Mouse (Mus musculus) heart, adult 2 months (tissue): ENCODE measurements around the gene Adcy2. TPM values are rescaled to one million over a fixed set of nuclear protein-coding genes. Genes with fewer than 3 reads are reported as not detected.

Experiments
- DNase-seq, 2 experiments: peaks; one replicate each; pipeline ENCODE4 v3.0.0; 2021
- H3K27ac ChIP-seq: fragments of 200-600 bp; 2 replicates; pipeline ENCODE4 v1.8.1; 2022
- H3K27me3 ChIP-seq: fragments of 200-500 bp; 2 replicates; pipeline ENCODE4 v1.6.1; 2012; ENCODE audit warnings: mild to moderate bottlenecking, low read length, inconsistent platforms, mixed read lengths; ENCODE audit not compliant: control insufficient read depth, insufficient read depth
- H3K36me3 ChIP-seq: fragments of 200-500 bp; 2 replicates; pipeline ENCODE4 v1.6.1; 2012; ENCODE audit warnings: low read length, inconsistent platforms; ENCODE audit not compliant: control insufficient read depth, insufficient read depth
- H3K4me1 ChIP-seq: fragments of 200-500 bp; 2 replicates; pipeline ENCODE4 v1.6.1; 2011; ENCODE audit warnings: low read length; ENCODE audit not compliant: control insufficient read depth, insufficient read depth
- H3K4me3 ChIP-seq: fragments of 200-600 bp; 2 replicates; pipeline ENCODE4 v1.8.1; 2022
- H3K79me2 ChIP-seq: fragments of 200-500 bp; replicated peaks from 2 replicates; pipeline ENCODE4 v1.6.1; 2012; ENCODE audit warnings: mild to moderate bottlenecking, inconsistent platforms, low read length, moderate library complexity, mixed read lengths; ENCODE audit not compliant: control insufficient read depth, insufficient read depth
- H3K9ac ChIP-seq: fragments of 200-500 bp; 2 replicates; pipeline ENCODE4 v1.6.1; 2012; ENCODE audit warnings: low read depth, mild to moderate bottlenecking, control low read depth, inconsistent platforms, low read length, mixed read lengths
- CTCF ChIP-seq: fragments of 200-600 bp; IDR thresholded peaks from 2 replicates; pipeline ENCODE4 v1.8.1; 2022; ENCODE audit warnings: antibody characterized with exemption, mild to moderate bottlenecking, moderate library complexity
- EP300 ChIP-seq: fragments of 200-500 bp; IDR thresholded peaks from 2 replicates; pipeline ENCODE4 v1.6.1; 2011; ENCODE audit warnings: low read depth, low read length, control low read depth; ENCODE audit not compliant: insufficient read depth
- POLR2A ChIP-seq: fragments of 200-500 bp; IDR thresholded peaks from 2 replicates; pipeline ENCODE4 v1.6.1; 2011; ENCODE audit warnings: mild to moderate bottlenecking, low read depth, low read length, control low read depth; ENCODE audit not compliant: insufficient read depth
- WGBS: fragments of 180-500 bp; shearing (Covaris S2); methylation state at CpG from one replicate; pipeline ENCODE4 v1.1.7; 2018; 5-methylcytosine and 5-hydroxymethylcytosine counted together
- intact Hi-C: fragments of 180-260 bp; cut with DNase I; formaldehyde crosslinking; loops from one replicate; pipeline ENCODE4 v1.15.1; 2025
- polyA plus RNA-seq: library from polyadenylated mRNA; depleted of rRNA; stranded (reverse); fragments of >200 nt; gene quantifications from 2 replicates; pipeline ENCODE4 v1.2.3, GENCODE M21; 2012
- total RNA-seq, 2 experiments: library from RNA; stranded (reverse); gene quantifications; 2 replicates each; pipeline ENCODE4 v1.2.3; 2021

Gene Adcy2
- total and polyA plus RNA-seq, 3 experiments, result 0.16 to 0.43 (median 0.32) TPM

DNA sequence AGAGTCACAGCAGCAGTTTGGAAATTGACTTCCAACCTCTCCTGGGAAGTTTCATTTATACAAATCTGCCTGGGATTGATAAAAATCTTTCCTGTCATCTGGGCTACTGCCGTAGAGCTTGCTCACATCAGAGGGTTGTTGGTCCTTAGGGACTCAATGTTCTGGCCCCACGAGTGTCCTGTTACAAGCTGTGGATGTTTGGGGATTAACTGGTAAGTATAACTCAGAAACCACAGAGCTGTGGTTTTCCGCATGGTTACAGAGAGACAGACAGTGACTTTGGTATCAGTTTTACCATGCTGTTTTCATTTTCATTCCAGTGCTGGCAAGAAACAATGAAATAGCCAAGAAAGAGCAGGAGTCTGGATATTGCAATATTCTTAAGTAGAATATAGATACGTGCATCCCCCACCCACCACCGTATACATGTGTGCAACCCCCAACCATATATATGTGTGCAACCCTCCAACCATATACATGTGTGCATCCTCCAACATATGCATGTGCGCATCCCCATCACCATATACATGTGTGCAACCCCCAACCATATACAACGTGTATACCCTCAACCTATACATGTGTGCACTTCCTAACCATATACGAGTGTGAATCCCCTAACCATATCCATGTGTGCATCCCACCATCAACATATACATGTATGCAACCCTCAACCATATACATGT, 233.3 kb downstream of the Adcy2 start:
- 69% methylated on average over 8 of the region's 8 CpGs for WGBS
- DNase-seq, result no peak
- H3K9ac ChIP-seq, result no peak overlapping the region
- H3K4me1 ChIP-seq, result no peaks in the 10 kb centered on the region
- TF ChIP-seq POLR2A, result no peak
- TF ChIP-seq EP300, result no peak
- no peak for TF ChIP-seq CTCF
- H3K27ac ChIP-seq, result no peak overlapping the region
- H3K79me2 ChIP-seq, result no peaks in the 10 kb centered on the region
- intact Hi-C loops, result no loop called here
- H3K27me3 ChIP-seq, result no peaks in the 10 kb centered on the region
- no peak overlapping the region for H3K4me3 ChIP-seq
- H3K36me3 ChIP-seq, result no peaks in the 10 kb centered on the region

DNA sequence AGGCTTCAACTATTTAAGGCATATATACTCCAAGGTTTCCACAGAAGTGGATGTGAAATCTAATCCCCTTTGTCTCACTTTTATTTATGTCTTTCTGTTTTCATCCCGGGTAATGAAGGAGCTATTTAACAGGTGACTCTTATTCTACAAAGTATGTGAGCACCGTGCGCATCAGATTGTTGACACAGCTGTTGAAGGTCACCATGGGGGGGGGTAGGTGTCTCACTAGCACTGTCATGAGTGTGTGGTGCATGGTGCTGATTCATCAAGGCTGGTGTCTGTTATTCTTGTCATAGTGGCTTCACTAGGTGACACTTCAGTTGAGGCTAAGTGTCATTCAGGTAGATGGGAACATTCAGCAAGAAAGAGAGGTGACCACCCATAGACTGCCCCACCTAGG, 234.7 kb downstream of the Adcy2 start:
- H3K4me3 ChIP-seq, result no peak overlapping the region
- WGBS, result 76% methylated on average over 3 of the region's 3 CpGs
- no peak for DNase-seq
- H3K9ac ChIP-seq, result no peak overlapping the region
- no peaks in the 10 kb centered on the region for H3K79me2 ChIP-seq
- no peaks in the 10 kb centered on the region for H3K4me1 ChIP-seq
- no peak overlapping the region for H3K27ac ChIP-seq
- intact Hi-C loops, result no loop called here
- no peaks in the 10 kb centered on the region for H3K27me3 ChIP-seq
- no peaks in the 10 kb centered on the region for H3K36me3 ChIP-seq
- TF ChIP-seq CTCF (no peak), EP300 (no peak), POLR2A (no peak)

DNA sequence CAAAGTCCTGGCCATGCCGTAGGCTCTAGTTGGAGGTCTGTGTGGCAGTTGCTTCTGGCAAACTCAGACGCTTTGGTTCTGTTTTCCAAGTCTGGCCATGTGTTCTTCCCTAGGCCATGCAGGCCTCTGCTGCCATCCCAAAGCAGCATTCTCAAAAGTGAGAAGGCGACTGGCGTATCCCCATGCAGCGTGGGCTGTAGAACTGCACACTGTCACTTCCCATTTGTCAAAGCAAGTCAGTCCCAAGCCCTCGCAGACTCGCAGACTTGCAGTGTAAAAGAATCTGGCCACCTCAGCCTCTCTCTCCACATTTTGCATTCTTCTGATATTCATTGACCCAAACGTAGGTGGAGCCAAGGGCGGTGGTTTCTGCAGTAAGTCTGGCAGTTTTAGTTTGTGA, 249.5 kb downstream of the Adcy2 start:
- Histone ChIP-seq H3K9ac (no peak overlapping the region), H3K79me2 (no peaks in the 10 kb centered on the region), H3K36me3 (no peaks in the 10 kb centered on the region), H3K4me1 (no peaks in the 10 kb centered on the region), H3K4me3 (no peak overlapping the region), H3K27ac (no peak overlapping the region), H3K27me3 (no peaks in the 10 kb centered on the region)
- no peak for TF ChIP-seq EP300
- intact Hi-C loops, result no loop called here
- peak in 1 of 2 experiments; percentile 17 for DNase-seq
- WGBS, result 53% methylated on average over 9 of the region's 9 CpGs

DNA sequence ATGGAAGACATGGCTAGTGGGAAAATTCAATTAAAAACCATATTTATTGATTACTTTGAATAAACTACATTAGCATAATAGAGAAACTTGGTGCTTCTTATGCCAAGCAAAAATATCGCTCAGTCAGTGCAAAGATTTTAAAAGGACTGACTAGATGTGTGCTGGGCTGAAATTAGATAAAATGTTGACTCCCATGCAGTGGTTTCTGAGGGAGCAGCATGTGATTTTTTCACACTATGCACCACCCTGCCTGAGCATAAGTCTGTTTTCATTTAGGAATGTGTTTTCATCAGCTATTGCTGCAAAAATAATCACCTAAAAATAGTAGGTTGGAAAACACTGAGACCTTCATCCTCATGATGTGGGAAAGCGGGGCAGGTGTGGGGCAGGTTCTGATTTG, 250.0 kb downstream of the Adcy2 start:
- no peak for TF ChIP-seq POLR2A
- no peak for TF ChIP-seq EP300
- TF ChIP-seq CTCF, result no peak
- Histone ChIP-seq H3K79me2 (no peaks in the 10 kb centered on the region), H3K4me3 (no peak overlapping the region), H3K27ac (no peak overlapping the region), H3K9ac (no peak overlapping the region), H3K4me1 (no peaks in the 10 kb centered on the region), H3K27me3 (no peaks in the 10 kb centered on the region), H3K36me3 (no peaks in the 10 kb centered on the region)
- intact Hi-C loops, result no loop called here
- no peak for DNase-seq
- WGBS, result 66% methylated on average over 2 of the region's 2 CpGs

DNA sequence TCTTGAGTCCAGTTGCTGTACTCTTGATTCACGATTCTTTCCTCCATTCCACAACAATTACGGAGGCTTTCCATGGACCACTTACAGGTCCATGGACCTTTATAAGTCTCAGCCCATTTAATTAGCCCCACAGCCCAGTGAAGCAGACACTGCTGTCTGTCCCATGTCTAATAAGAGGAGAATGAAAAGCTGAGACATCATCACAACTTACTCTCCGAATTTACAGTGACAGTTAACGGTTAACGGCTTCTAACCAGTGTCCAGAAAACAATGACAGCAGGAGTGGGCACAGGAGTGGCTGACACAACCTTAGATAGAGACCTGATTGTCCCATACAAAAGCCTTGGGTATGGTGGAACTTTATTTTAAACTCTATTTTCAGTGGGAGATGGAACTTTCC, 253.9 kb downstream of the Adcy2 start:
- Histone ChIP-seq H3K36me3 (no peaks in the 10 kb centered on the region), H3K4me3 (no peak overlapping the region), H3K9ac (no peak overlapping the region), H3K79me2 (no peaks in the 10 kb centered on the region), H3K4me1 (no peaks in the 10 kb centered on the region), H3K27ac (no peak overlapping the region), H3K27me3 (no peaks in the 10 kb centered on the region)
- 79% methylated on average over 5 of the region's 5 CpGs for WGBS
- TF ChIP-seq CTCF, result no peak
- TF ChIP-seq EP300, result no peak
- no peak for TF ChIP-seq POLR2A
- DNase-seq, result no peak
- intact Hi-C loops, result no loop called here

DNA sequence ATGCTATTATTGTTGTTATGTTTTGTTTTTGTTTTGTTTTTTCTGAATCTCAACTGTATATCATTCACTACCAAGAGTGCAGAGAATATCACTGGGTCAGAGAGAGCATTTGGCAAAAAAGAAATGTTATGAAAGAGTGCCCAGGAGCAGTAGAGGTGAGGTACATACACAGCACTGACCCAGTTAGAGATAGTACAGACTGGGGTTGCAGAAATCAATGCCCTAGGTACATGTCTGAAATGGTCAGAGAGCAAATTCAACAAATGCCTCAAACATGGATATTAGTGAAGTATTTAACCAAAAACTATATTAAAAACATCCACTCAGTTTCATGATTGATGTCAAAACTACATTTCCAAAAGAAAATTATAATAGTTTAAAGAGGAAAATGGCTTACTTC, 286.7 kb downstream of the Adcy2 start:
- Histone ChIP-seq H3K27me3 (no peaks in the 10 kb centered on the region), H3K36me3 (no peaks in the 10 kb centered on the region), H3K79me2 (no peaks in the 10 kb centered on the region), H3K4me1 (no peaks in the 10 kb centered on the region), H3K4me3 (no peak overlapping the region), H3K27ac (no peak overlapping the region), H3K9ac (no peak overlapping the region)
- intact Hi-C loops, result no loop called here
- TF ChIP-seq EP300, result no peak
- TF ChIP-seq POLR2A, result no peak
- no peak for TF ChIP-seq CTCF
- no peak for DNase-seq
